Mouse (Mus musculus) midbrain, embryonic 16.5 days (tissue): ENCODE measurements at regions not wholly inside any gene's neighbourhood (a gene's known extent, or its start where the extent isn't known, plus 50 kb on each side); places are given as distances from the start of the nearest gene placed in this dataset.
"Not testable (repeated sequence)": the region's sequence is repeated elsewhere in the genome, so short reads cannot be mapped to it uniquely, and the experiment has no call there.

Source experiments
- ATAC-seq: fragments of 200-750 bp; cut with Nextera tagmentation; 2 replicates; pipeline ENCODE4 v1.8.0; 2017; ENCODE audit warnings: moderate TSS enrichment
- H3K27ac ChIP-seq: fragments of 300-500 bp; sonication (generic); 2 replicates; pipeline ENCODE4 v1.5.1; 2014; ENCODE audit warnings: mild to moderate bottlenecking, low read length, mixed read lengths
- H3K27me3 ChIP-seq: fragments of 300-500 bp; sonication (generic); 2 replicates; pipeline ENCODE4 v1.6.1; 2014; ENCODE audit warnings: low read depth, low read length, mixed read lengths; ENCODE audit not compliant: control insufficient read depth, insufficient read depth
- H3K36me3 ChIP-seq: fragments of 300-500 bp; sonication (generic); 2 replicates; pipeline ENCODE4 v1.6.1; 2014; ENCODE audit warnings: mild to moderate bottlenecking, low read length, moderate library complexity, mixed read lengths; ENCODE audit not compliant: control insufficient read depth, insufficient read depth
- H3K4me1 ChIP-seq: fragments of 300-500 bp; sonication (generic); 2 replicates; pipeline ENCODE4 v1.6.1; 2014; ENCODE audit warnings: mild to moderate bottlenecking, low read length, mixed read lengths; ENCODE audit not compliant: control insufficient read depth, insufficient read depth
- H3K4me2 ChIP-seq: fragments of 300-500 bp; sonication (generic); 2 replicates; pipeline ENCODE4 v1.6.1; 2014; ENCODE audit warnings: mild to moderate bottlenecking, low read length, mixed read lengths
- H3K4me3 ChIP-seq: fragments of 300-500 bp; sonication (generic); 2 replicates; pipeline ENCODE4 v1.5.1; 2014; ENCODE audit warnings: low read depth, mild to moderate bottlenecking, low read length, moderate library complexity, mixed read lengths
- H3K9ac ChIP-seq: fragments of 300-500 bp; sonication (generic); 2 replicates; pipeline ENCODE4 v1.6.1; 2014; ENCODE audit warnings: low read depth, low read length, mixed read lengths
- H3K9me3 ChIP-seq: fragments of 300-500 bp; sonication (generic); replicated peaks from 2 replicates; pipeline ENCODE4 v1.6.1; 2014; ENCODE audit warnings: mild to moderate bottlenecking, low read length, mixed read lengths; ENCODE audit not compliant: control insufficient read depth, poor library complexity, severe bottlenecking
- WGBS: fragments of 180-500 bp; shearing (Covaris S2); extraction: QIAGEN DNeasy Blood & Tissue Kit; methylation state at CpG from one replicate; pipeline ENCODE4 v1.1.7; 2014; 5-methylcytosine and 5-hydroxymethylcytosine counted together

GRCm38 (mm10) chr4:143055371-143055770 is 157.4 kb downstream of the Prdm2 start:
- Histone ChIP-seq H3K4me1 (no peaks in the 10 kb centered on the region), H3K4me2 (no peak overlapping the region), H3K9me3 (no peaks in the 10 kb centered on the region), H3K27me3 (no peaks in the 10 kb centered on the region), H3K36me3 (no peaks in the 10 kb centered on the region), H3K9ac (no peak overlapping the region), H3K4me3 (no peak overlapping the region), H3K27ac (no peak overlapping the region)
- WGBS: 85% methylated on average over 7 of the region's 7 CpGs
- ATAC-seq: no peak

GRCm38 (mm10) chr4:143053029-143053428 is 159.8 kb downstream of the Prdm2 start:
- Histone ChIP-seq H3K36me3 (no peaks in the 10 kb centered on the region), H3K4me3 (no peak overlapping the region), H3K9me3 (no peaks in the 10 kb centered on the region), H3K27ac (no peak overlapping the region), H3K4me1 (no peaks in the 10 kb centered on the region), H3K9ac (no peak overlapping the region), H3K4me2 (no peak overlapping the region), H3K27me3 (no peaks in the 10 kb centered on the region)
- ATAC-seq: no peak
- WGBS: 66% methylated on average over 5 of the region's 5 CpGs

GRCm38 (mm10) chr4:143051205-143051604 is 161.6 kb downstream of the Prdm2 start:
- no peaks in the 10 kb centered on the region for H3K36me3 ChIP-seq
- H3K4me3 ChIP-seq: no peak overlapping the region
- H3K27ac ChIP-seq: no peak overlapping the region
- no peaks in the 10 kb centered on the region for H3K4me1 ChIP-seq
- WGBS: 85% methylated on average over 1 of the region's 1 CpGs
- H3K9ac ChIP-seq: no peak overlapping the region
- no peak for ATAC-seq
- H3K9me3 ChIP-seq: no peaks in the 10 kb centered on the region
- H3K27me3 ChIP-seq: no peaks in the 10 kb centered on the region
- H3K4me2 ChIP-seq: no peak overlapping the region

- peaks cover 4% of the 10 kb centered on the region; the same call in 1 of the 2 replicates for H3K4me1 ChIP-seq
- H3K36me3 ChIP-seq: no peaks in the 10 kb centered on the region
- H3K27me3 ChIP-seq: no peaks in the 10 kb centered on the region
- no peak overlapping the region for H3K4me2 ChIP-seq
- H3K9me3 ChIP-seq: no peaks in the 10 kb centered on the region
- no peak for ATAC-seq
- no peak overlapping the region for H3K9ac ChIP-seq
- WGBS: 56% methylated on average over 7 of the region's 7 CpGs
- H3K27ac ChIP-seq: no peak overlapping the region
- no peak overlapping the region for H3K4me3 ChIP-seq
Measured at GRCm38 (mm10) chr4:143045245-143045644, 167.6 kb downstream of the Prdm2 start.

GRCm38 (mm10) chr4:143042806-143043205 is 170.0 kb downstream of the Prdm2 start:
- no peak for ATAC-seq

GRCm38 (mm10) chr4:143038626-143039025 is 174.2 kb downstream of the Prdm2 start:
- Histone ChIP-seq H3K9ac (no peak overlapping the region), H3K36me3 (no peaks in the 10 kb centered on the region), H3K4me3 (no peak overlapping the region), H3K4me1 (peaks cover 4% of the 10 kb centered on the region; the same call in 1 of the 2 replicates), H3K27me3 (no peaks in the 10 kb centered on the region), H3K9me3 (no peaks in the 10 kb centered on the region), H3K27ac (no peak overlapping the region), H3K4me2 (no peak overlapping the region)
- WGBS: 86% methylated on average over 9 of the region's 9 CpGs
- no peak for ATAC-seq

More at GRCm38 (mm10) chr4:143042806-143043205, 170.0 kb downstream of the Prdm2 start:
- H3K4me3 ChIP-seq: no peak overlapping the region
- H3K9me3 ChIP-seq: no peaks in the 10 kb centered on the region
- no peak overlapping the region for H3K4me2 ChIP-seq
- 29% methylated on average over 6 of the region's 6 CpGs for WGBS
- H3K27ac ChIP-seq: no peak overlapping the region
- no peaks in the 10 kb centered on the region for H3K27me3 ChIP-seq
- no peaks in the 10 kb centered on the region for H3K36me3 ChIP-seq
- peaks cover 4% of the 10 kb centered on the region; the same call in 1 of the 2 replicates for H3K4me1 ChIP-seq
- H3K9ac ChIP-seq: no peak overlapping the region

- ATAC-seq: no peak
Measured at GRCm38 (mm10) chr4:143036704-143037103, 176.1 kb downstream of the Prdm2 start.

GRCm38 (mm10) chr4:143035089-143035488 is 177.7 kb downstream of the Prdm2 start:
- not testable (repeated sequence) for H3K36me3 ChIP-seq, ATAC-seq
- 78% methylated on average over 2 of the region's 2 CpGs for WGBS

More at GRCm38 (mm10) chr4:143036704-143037103, 176.1 kb downstream of the Prdm2 start:
- H3K9me3 ChIP-seq: no peaks in the 10 kb centered on the region
- no peak overlapping the region for H3K9ac ChIP-seq
- H3K4me2 ChIP-seq: no peak overlapping the region
- no peaks in the 10 kb centered on the region for H3K27me3 ChIP-seq
- 56% methylated on average over 4 of the region's 4 CpGs for whole genome bisulfite sequencing
- no peak overlapping the region for H3K4me3 ChIP-seq
- no peaks in the 10 kb centered on the region for H3K4me1 ChIP-seq
- no peaks in the 10 kb centered on the region for H3K36me3 ChIP-seq
- no peak overlapping the region for H3K27ac ChIP-seq

GRCm38 (mm10) chr4:143034324-143034723 is 178.5 kb downstream of the Prdm2 start:
- H3K27me3 ChIP-seq, H3K9ac ChIP-seq, ATAC-seq, H3K4me2 ChIP-seq, H3K4me1 ChIP-seq, H3K27ac ChIP-seq, H3K4me3 ChIP-seq, H3K36me3 ChIP-seq, H3K9me3 ChIP-seq: not testable (repeated sequence)
- 87% methylated on average over 2 of the region's 2 CpGs for WGBS

More at GRCm38 (mm10) chr4:143035089-143035488, 177.7 kb downstream of the Prdm2 start:
- not testable (repeated sequence) for H3K9ac ChIP-seq, H3K27me3 ChIP-seq, H3K4me2 ChIP-seq, H3K9me3 ChIP-seq, H3K4me1 ChIP-seq, H3K27ac ChIP-seq, H3K4me3 ChIP-seq
